Mouse (Mus musculus) left cerebral cortex, postnatal 10 days (tissue): ENCODE results near the gene Wnt9a. TPM values are rescaled to one million over a fixed set of nuclear protein-coding genes. Genes with fewer than 3 reads are reported as not detected.
"Not testable (repeated sequence)": the region's sequence is repeated elsewhere in the genome, so short reads cannot be mapped to it uniquely, and the experiment has no call there.

Experiments used
- DNase-seq, 2 experiments: peaks; one replicate each; pipeline ENCODE4 v3.0.0; 2021 to 2022; ENCODE audit warnings: low spot score in 2 of 2, mixed read lengths in 1 of 2; ENCODE audit errors: extremely low spot score in 1 of 2
- intact Hi-C: fragments of 180-260 bp; cut with DNase I; formaldehyde crosslinking; loops from one replicate; pipeline ENCODE4 v1.15.1; 2025
- microRNA-seq: library from miRNA; unstranded; fragments of <30 nt; microRNA quantifications from one replicate; pipeline ENCODE4 v1.2.0, GENCODE M21; 2022
- total RNA-seq, 2 experiments: library from RNA; stranded (reverse); gene quantifications; 2 replicates each; pipeline ENCODE4 v1.2.3; 2021

The Wnt9a gene
- total RNA-seq, 2 experiments from 2014 or later = 14.0 to 15.2 TPM

- DNase-seq, intact Hi-C loops: not testable (repeated sequence)
Observed at GRCm38 (mm10) chr11:59367955-59368354, 61.2 kb downstream of the Wnt9a start.

DNA sequence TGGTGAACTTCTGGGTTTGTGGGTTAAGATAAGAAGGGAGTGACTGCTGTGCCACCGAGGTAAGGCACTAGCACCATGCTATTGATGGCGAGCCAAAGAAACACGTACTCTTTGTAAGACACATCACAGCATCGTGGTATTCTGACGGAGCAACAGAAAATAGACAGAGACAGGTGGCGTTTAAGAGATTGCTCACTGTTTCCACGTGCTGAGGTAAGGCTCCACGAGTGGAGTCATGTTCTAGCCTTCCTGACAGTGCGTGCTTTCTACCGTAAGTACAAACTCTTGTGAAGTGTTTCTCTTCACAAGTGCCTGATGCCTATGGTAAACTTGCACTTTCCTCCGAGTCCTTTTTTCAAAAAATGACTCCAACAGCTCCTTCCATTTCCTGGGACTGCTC lies 63.1 kb downstream of the Wnt9a start:
- intact Hi-C loops = no loop called here
- DNase-seq = no peak

DNA sequence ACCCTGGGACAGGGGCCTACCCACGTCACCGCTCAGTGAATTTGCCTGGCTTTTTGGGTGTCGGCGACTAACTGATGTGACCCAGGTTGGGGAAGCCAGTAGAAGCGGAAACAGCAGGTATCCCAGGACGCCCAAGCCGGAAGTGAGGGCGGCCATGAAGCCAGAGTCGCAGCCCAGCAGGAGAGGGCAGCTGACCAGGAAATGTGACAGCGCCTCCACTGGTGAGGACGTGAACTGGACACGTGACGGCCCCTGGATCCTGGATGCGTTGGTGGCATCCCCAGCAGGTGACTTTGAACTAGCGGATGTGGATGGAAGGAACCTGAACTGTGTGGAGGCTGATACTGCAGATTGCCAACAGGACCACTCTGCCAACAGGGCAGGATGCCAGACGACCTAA lies 68.7 kb downstream of the Wnt9a start, which contains the start of gene Prss38:
Gene Prss38 (minus strand): TSS at position 183 of the 400 bp plus-strand sequence.
- DNase-seq = no peak
- intact Hi-C loops = no loop called here

DNA sequence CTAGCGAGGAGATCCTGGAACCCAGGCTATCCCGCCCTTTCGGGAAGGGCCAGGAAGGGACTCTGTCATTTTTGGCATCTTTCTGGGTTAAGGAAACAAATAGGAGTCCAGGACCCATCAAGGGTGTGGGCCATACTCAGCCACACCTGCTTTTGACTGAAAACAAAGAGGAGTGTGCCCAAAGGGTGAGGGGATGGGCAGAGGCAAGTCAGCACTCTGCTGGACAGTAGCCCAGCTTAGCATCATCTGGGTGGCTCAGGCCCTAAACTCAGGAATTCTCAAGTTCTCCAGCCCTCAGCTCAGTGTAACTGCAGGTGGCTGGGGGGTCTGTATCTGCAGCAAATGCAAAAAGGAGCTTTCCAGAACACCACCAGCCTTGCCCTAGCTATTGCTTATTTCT lies 71.3 kb downstream of the Wnt9a start:
- no peak for DNase-seq
- intact Hi-C loops = no loop called here

GRCm38 (mm10) chr11:59379547-59379946 lies 72.8 kb downstream of the Wnt9a start:
- intact Hi-C loops = no loop called here

More at GRCm38 (mm10) chr11:59379547-59379946, 72.8 kb downstream of the Wnt9a start:
- DNase-seq = peak in 1 of 2 experiments; percentile 6

Small RNA genes within 50 kb of the gene (microRNA-seq; reads per million reads assigned to microRNA genes)
- not detected for gene Gm24756

Other genes starting within 250 kb of the Wnt9a start
- gene Obscn, start 170.5 kb upstream of the Wnt9a start, total RNA-seq = 1 to 10 TPM; 2.1 to 2.3 TPM
- gene Iba57, start 143.2 kb upstream of the Wnt9a start, total RNA-seq = 10 to 100 TPM; 11.4 to 13.9 TPM
- gene Gjc2, start 123.7 kb upstream of the Wnt9a start, total RNA-seq = 1 to 10 TPM; 1.6 to 3.9 TPM
- gene Guk1, start 114.7 kb upstream of the Wnt9a start, total RNA-seq = 100 to 1,000 TPM; 115 to 117 TPM
- 10 to 100 TPM; 36.7 to 42.7 TPM for gene Mrpl55, start 104.4 kb upstream of the Wnt9a start, total RNA-seq
- 10 to 100 TPM; 19.7 to 20.4 TPM for gene 2310033P09Rik, start 98.6 kb upstream of the Wnt9a start, total RNA-seq
- gene Arf1, start 78.7 kb upstream of the Wnt9a start, total RNA-seq = 100 to 1,000 TPM; 433 to 443 TPM
- gene Wnt3a, start 16.2 kb upstream of the Wnt9a start, total RNA-seq = not detected
- gene Prss38, start 68.7 kb downstream of the Wnt9a start, total RNA-seq = not detected
- gene Jmjd4, start 143.1 kb downstream of the Wnt9a start, total RNA-seq = 10 to 100 TPM; 34.4 to 34.5 TPM
- gene Snap47, start 144.3 kb downstream of the Wnt9a start, total RNA-seq = 100 to 1,000 TPM; 366 to 371 TPM
- gene Zfp867, start 165.5 kb downstream of the Wnt9a start, total RNA-seq = 1 to 10 TPM; 4.2 to 4.7 TPM
- gene Zkscan17, start 219.8 kb downstream of the Wnt9a start, total RNA-seq = 10 to 100 TPM; 15.6 to 16.2 TPM
- 1 to 10 TPM in 1 of 2 experiments, under 1 TPM in 1; 0.79 to 1.5 TPM for gene Nlrp3, start 234.6 kb downstream of the Wnt9a start, total RNA-seq